Mouse (Mus musculus): Measurements from ENCODE around the gene Gosr2.

GRCm38 (mm10) chr11:103675556-103675955 is 22.1 kb downstream of the Gosr2 start:
- TF ChIP-seq CTCF (IDR thresholded peaks at IDR 0.05; ENCODE audit: low read depth) (peak; percentile 92), EP300 (IDR thresholded peaks at IDR 0.05; ENCODE audit: low read depth) (no peak)

Measured in liver, embryonic 14.5 days (tissue).